Mouse (Mus musculus): ENCODE data around the gene Kcna7. TPM values are rescaled to one million over a fixed set of nuclear protein-coding genes. Genes with fewer than 3 reads are reported as not detected.

Kcna7 gene
- total RNA-seq, 4 experiments from 2014 or later, result 5.5 to 8.0 (median 6.9) TPM

DNA sequence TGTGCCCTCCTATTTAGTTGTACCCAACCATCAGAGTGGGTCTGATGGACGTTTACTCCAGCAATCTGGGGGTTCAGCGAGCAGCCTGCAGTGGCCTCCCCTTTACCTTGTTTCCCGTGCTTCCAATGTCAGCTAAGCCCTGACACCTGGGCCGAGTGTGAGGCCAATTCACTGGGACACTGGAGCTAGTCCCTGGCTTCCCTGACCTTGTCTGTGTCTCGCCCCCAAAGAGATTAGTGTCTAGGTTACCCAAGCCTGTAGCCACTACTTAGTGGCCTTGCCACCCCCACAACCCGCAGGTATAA lies 15.1 kb downstream of the Kcna7 start, which contains the start of gene Lhb:
Gene Lhb, plus strand, starts transcription at position 206 of the 305 bp plus-strand sequence.
- no peak for DNase-seq (ENCODE audit: low spot score)

DNA sequence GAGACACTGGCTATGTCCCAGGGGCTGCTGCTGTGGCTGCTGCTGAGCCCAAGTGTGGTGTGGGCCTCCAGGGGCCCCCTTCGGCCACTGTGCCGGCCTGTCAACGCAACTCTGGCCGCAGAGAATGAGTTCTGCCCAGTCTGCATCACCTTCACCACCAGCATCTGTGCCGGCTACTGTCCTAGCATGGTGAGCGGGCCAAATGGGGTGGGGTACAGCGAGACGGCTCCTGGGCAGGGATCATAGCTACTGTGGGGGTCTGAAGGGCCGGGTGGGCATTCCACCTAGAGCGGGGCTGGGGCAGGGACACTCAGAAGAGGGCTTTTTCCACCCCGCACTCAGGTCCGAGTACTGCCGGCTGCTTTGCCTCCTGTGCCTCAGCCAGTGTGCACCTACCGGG lies 15.7 kb downstream of the Kcna7 start:
- no peak for DNase-seq (ENCODE audit: low spot score)

DNA sequence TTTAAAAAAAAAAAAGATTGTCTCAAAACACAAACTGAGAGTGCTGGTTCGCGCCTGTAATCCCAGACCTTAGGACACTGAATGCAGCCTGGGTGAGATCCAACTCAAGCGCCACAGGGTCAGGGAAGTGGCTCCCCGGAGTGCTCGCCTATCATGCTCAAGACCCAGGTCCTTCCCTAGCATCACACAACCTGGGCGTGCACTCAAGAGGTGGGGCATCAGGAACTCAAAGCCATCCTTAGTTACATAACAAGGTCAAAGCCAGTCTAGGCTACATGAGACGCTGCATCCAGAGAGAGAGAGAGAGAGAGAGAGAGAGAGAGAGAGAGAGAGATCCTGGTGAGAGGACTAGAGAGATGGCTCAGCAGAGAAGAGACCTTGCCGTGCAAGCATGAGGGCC lies 21.1 kb downstream of the Kcna7 start:
- DNase-seq (ENCODE audit: low spot score), result no peak

DNA sequence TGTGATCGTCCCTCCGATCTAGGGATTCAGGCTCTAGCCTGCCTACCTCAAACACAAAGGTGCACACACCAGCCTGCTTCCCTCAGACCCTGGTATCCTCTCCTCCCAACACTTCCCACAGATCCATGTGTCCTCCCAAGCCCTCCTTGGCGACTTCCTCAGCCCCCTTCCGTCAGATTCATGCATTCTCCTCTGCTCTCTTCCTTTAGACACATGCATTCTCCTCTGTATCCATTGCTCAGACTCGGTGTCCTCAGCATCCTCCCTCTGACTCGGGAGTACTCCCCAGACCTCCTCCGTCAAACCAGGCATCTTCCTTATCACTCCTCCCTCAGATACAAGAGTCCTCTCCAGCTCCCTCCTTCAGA lies 28.4 kb downstream of the Kcna7 start:
- no peak for DNase-seq (ENCODE audit: low spot score)

DNA sequence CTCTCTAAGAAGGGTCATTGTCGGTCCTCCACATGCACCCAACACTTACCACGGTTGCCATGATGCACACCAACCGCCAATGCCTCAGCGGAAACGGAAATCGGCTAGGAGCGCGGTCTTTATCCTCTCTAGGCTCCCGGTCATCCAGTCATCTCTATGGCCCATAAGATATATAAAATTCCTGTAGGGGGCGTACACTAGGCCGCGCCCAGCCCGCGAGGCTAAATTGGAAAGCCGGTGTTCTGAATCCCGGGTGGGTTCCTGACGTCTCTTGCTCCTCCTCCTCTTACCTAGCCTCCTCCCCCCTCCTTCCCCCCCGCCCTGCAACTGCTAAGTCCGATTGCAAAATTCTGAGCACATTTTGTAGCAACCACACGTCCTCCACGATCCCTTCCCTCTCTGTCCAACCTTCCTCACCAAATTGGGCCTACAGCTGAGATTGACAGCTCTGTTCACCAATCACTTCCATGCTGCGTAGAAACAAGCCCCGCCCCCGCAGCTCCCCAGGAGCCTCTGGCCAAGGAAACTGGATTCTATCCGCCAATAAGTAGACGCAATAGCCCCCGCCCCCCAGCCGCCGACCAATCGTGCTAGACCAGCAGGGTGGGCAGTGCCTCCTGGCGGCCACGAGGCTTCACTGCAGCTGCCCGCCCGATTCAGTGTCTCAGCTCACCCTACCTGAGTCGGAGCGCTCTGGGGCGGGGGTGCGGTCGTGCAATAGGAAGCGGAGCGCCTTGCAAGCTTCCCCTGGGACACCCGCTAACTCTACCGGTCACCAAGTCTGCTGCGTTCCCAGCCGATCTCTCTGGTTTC lies 29.0 kb downstream of the Kcna7 start, which contains the start of gene Gys1:
Gene Gys1, plus strand, starts transcription at position 642 of the 813 bp plus-strand sequence.
- peak; percentile 100 for DNase-seq (ENCODE audit: low spot score)

DNA sequence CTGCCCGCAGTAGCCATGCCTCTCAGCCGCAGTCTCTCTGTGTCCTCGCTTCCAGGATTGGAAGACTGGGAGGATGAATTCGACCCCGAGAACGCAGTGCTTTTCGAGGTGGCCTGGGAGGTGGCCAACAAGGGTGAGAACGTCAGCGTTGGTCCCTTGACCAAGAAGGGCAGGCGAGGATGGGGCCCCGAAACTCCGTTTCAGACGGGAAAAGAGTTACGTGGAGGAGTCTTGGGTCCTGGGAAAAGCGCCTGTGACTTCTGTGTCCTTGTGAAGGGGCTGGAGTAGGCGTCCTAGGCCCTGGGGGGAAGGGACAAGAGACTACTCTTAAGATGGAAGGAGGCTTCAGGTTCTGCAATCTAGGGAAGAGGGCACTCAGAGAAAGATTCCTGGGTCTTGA lies 29.6 kb downstream of the Kcna7 start:
- DNase-seq (ENCODE audit: low spot score), result no peak

DNA sequence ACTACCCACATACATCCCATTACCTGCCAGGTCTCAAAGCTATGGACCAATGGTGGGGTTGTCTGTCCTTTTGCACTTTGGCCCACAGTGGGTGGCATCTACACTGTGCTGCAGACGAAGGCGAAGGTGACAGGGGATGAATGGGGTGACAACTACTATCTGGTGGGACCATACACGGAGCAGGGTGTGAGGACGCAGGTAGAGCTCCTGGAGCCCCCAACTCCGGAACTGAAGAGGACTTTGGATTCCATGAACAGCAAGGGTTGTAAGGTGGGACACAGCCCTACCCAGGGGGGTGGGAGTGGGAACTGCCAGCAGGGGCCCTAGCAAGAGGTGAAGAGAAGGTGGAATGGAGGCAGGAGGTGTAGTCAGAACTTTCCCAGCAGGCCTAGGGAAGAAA lies 31.0 kb downstream of the Kcna7 start:
- no peak for DNase-seq (ENCODE audit: low spot score)

DNA sequence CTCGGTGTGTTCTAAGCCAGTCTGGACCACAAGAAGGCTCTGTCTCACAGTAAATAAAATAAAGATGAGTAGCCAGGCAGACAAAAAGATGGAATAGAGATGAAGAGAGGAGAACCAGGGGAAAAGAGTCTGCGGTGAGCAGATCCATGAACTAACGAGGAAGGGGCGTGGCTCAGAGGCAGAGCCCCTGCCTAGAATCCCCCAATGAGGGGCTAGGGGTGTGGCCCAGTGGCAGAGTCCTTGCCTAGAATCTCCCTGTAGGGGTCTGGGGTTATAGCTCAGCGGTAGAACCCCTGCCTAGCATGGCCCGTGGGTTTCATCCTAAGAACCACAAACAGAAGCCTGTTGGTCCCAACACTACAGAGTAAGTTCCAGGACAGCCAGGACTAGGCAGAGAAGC lies 31.6 kb downstream of the Kcna7 start:
- DNase-seq (ENCODE audit: low spot score), result no peak

DNA sequence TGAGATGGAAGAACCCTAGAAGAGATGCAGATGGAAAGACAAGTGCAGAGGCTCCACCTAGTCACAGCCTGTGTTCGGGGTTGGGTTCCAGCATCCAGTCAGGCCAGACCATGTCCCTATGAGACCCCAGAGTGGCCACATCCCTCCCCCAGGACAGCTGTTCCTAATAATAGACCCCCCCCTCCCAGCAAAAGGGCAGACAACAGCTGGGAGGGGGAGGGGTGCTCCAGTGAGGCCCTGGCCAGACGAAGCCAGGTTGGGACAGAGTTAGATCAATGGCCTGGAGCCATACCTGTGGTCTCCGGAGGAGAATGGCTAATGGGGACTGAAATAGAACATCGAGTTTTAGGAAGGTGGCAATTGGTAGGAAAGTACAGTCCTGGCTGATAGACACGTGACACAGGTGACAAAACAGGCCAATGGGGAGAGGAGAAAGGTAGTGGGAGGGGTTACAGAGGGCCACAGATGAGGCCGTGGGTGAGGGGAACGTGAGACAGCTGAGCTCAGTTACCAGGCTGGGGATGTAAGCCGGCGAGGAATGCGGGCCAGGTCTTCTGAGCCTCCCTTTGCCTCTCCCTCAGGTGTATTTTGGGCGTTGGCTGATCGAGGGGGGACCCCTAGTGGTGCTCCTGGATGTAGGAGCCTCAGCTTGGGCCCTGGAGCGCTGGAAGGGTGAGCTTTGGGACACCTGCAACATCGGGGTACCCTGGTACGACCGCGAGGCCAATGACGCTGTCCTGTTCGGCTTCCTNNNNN lies 32.2 kb downstream of the Kcna7 start, which contains the start of gene Ruvbl2:
Gene Ruvbl2, minus strand, starts transcription at position 576 of the 756 bp plus-strand sequence.
- no peak for DNase-seq (ENCODE audit: low spot score)

DNA sequence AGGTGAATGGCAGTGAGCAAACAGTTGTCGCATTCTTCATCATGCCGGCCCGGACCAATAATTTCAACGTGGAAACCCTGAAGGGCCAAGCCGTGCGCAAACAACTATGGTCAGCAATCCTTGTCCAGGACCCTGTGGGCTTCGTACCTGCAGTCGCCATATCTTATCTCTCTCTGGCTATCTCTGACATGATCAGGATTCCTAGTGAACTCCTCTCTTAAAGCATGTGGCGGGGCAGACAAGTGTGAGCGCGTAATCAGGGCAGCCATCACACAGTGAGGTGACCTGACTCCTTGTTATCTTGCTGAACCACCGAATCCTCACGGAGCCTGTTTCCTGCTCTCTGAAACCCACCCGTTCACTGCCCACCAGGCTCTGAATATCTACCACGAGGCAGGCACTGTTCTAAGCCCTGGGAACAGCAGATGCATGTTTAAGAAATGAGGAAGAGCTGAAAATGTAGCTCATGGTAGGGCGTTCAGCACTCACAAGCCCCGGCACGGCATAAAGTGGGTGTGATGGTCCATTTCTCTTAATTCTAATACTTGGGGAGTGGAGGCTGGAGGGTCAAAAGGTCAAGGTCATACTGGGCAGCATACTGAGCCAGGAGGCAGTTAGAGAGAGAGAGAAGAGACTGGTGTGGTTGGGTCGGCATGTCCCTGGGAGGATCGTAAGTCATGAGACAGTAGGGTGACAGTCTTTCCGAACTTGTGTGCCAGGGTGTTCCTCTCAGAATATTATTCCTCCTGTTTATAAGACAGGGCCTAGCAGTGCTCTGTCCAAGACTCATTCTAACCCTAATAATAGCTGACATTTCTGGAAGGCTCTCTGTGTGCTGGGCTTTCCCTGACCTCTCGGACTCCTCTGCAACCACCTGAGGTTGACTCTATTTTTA lies 38.3 kb downstream of the Kcna7 start:
- no peak for DNase-seq (ENCODE audit: low spot score)

DNA sequence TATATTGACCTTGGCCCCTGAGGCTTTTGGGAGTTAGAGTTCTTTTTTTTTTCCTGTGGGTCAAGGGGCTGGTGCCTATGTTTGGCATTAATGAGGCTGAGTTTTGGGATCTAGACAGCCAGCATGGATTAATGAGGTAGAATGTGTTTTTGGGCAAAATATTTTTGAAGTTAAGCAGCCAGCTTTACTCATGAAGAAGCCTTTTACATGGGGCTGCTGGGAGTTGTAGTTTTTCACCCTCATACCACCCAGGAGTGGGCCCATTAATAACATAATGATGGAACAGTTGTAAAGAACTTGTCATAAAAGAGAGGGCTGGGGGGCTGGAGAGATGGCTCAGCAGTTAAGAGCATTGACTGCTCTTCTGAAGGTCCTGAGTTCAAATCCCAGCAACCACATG lies 41.1 kb downstream of the Kcna7 start:
- no peak for DNase-seq (ENCODE audit: low spot score)

DNA sequence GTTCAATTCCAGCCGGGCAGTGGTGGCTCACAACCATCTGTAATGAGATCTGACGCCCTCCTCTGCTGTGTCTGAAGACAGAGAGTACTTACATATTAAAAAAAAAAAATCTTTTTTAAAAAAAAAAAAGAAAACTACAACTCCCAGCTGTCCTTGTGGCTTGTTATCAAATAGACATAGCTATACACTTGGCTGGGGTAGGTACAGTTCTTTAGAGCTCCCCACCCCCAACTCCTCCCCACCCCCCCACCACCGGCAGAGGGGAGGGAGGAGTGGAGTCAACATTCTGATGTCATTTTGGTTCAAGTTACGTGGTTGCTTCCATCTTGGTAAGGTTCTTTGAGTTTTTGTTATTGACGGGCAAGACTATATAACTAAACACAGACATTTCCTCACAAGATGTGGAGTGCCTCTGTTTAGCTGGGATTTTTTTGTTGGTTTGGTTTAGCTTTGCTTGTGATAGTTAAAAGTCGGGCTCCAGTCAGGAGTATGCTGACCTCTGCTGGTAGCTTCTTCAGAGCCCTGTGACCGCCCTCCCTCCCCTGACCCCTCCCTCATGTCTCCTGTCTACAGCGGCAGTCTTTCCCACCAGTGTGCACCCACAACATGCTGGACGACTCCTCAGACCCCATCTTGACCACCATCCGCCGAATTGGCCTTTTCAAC lies 42.0 kb downstream of the Kcna7 start:
- no peak for DNase-seq (ENCODE audit: low spot score)

DNA sequence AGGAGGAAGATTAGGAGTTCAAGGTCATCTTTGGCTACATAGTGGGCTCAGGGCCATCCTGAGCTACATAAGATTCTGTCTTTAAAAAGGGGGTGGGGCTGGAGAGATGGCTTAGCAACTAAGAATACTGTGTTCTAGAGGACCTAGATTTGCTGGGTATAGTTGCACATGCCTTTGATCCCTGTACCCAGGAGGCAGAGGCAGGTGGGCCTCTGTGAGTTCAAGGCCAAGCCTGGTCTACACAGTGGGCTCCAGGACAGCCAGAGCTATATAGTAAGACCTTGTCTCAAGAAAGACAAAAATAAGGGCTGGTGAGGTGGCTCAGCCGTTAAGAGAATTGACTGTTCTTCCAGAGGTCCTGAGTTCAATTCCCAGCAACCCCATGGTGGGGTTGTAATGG lies 44.5 kb downstream of the Kcna7 start:
- no peak for DNase-seq (ENCODE audit: low spot score)

DNA sequence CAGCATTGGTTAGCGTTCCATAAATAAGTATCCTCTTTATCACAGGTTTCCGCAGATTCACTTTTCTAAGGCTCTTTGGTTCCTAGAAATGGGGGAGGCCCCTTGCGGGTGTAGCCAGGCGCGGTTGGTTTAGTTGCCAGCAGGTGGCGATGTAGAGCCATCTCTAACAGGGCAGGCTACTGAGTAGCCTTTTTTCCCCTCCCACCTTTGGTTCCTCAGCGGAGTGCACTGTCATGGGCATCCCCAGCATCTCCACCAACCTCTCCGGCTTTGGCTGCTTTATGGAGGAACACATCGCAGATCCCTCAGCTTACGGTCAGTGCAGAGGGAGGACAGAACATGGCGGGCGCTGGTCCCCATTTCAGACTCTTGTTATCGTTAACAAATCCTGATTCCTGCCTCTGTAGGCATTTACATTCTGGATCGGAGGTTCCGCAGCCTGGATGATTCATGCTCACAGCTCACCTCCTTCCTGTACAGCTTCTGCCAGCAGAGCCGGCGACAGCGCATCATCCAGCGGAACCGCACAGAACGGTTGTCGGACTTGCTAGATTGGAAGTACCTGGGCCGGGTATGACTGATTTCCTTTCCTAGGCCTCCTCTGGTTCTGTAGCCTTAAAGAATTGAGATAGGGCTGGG lies 46.0 kb downstream of the Kcna7 start:
- peak; percentile 80 for DNase-seq (ENCODE audit: low spot score)

DNA sequence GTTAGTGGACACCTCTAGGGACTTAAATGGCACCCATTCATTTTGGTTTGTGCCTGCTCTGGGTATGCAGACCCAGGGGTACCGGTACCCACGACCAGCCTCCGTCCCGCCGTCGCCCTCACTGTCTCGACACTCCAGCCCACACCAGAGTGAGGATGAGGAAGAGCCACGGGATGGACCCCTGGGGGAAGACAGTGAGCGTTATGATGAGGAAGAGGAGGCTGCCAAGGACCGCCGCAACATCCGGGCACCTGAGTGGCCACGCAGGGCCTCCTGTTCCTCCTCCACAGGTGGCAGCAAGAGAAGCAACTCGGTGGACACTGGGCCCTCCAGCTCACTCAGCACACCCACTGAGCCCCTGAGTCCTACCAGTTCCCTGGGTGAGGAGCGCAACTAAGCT lies 49.5 kb downstream of the Kcna7 start:
- DNase-seq (ENCODE audit: low spot score), result no peak

DNA sequence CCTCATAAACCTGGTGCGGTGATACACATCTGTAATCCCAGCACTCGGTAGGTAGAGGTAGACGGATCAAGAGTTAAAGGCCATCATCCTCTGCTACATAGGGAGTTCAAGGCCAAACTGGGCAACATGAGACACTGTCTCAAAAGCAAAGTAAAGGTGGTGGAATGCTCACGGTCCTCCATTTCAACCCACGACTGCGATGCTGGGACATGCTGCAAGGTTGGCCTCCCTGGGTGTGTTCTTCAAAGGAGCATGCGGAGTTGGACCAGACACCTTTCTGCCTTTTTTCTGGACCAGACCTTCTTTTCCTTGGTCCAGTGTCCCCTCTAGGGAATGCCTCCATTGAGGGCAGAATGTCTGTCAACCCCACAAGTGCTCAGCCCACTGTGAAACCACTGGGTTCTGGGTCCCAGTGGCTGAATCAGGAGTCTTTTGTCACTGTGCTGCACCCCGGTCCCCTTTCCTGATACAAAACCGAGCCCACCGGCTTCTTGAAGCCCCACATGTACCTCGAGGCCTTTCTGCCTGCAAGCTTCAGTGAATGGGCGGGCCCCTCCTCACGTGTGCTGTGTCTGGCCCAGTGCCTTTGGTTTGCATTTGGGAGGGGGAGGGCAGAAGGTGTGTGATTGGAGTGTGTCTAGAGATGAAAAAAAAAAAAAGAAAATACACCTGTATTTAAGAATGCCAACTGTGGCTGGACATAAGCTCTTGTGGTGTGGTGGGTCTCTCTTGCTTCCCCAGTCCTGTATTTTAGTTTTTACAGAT lies 50.7 kb downstream of the Kcna7 start:
- no peak for DNase-seq (ENCODE audit: low spot score)

DNA sequence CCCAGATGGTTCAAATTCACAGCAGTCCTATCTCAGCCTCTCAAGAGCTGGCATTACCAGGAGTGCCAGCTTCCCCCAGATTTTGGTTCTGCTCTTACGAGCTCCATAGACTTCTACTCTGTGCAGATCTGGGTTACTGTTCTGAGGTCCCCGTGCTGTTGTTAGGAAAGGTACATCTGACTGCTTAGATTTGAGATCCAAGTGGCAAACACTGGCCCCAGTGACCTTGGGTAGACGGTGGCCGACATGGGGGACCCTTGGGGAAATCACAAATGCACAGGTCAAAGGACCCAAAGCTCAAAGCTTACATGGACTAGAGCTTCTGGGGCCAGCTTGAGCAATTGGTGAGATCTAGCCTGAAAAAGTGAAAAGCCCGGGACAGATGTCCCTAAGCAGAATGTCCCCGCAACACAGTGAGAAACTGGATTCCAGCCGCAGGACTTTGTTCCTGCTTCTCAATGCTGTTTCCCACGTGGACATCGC lies 51.3 kb downstream of the Kcna7 start:
- DNase-seq (ENCODE audit: low spot score), result no peak

DNA sequence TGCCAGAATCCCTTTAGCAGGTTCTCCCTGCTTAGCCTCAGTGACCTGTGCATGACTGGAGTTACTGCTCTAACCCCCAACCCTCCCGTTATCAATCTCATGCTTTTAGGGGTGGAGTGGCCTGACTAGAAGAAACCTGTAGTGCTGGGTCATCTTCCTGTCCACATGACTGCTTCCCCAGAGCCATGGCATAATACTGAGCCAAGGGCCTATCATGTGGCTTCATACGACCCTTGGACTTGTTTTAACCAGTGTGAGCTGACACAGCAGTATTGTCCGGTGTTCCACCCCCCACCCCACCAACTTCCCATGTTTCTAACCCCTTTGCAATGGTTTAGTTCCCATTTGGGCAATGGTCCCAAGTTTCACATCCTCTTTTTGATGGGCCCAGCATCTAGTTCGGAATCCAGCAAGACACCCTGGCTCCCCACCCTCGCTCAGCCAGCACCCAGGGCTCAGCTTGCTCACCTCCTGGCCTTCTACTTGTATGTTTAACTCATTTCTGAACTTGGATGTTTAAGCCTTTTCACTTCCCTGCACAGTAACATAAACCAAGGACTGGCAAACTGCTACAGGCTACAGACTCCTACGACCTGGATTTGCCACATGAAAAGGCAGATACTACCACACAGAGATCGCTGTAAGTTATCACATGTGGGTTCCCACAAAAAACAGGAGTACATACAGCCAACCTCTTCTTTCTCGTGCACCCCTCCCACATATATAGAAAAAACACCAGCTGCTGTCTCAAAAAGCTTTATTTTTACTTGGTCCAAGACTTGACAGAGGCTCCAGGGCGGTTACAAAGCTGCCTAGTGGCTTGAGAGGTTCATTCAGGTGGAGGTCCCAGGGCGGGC lies 52.0 kb downstream of the Kcna7 start:
- DNase-seq (ENCODE audit: low spot score), result peak; percentile 55

Data from heart, adult 8-10 months (tissue).